Mouse (Mus musculus): Measurements from ENCODE around the gene Ildr2.
A peak's percentile ranks its signal among the peaks of the same experiment; 100 is the strongest.

DNA sequence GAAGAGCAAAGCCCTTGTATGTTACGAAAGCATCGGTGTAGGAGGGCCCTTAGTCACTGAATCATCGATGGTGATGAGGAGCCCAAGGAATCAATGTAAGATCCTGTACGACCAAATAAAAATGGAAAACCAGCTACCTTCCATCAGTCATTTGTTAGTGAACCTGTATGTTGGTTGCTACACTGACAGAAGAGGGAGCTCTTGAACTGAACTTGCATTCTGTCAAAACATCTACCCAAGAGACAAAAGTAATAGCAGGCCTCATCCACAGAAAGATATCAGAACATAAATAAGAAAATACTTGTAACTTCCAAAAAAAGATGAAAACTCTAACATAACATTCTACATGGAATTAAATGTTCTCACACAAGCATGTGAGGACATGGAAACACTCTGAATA lies 39.8 kb upstream of the Ildr2 start:
- TF ChIP-seq CTCF (conservative IDR thresholded peaks at IDR 0.05 in 1 of 2, IDR thresholded peaks at IDR 0.05 in 1 of 2; ENCODE audit: low read depth in 2 of 2, low read length in 2 of 2) (peak in 1 of 2 experiments; percentile 70; a peak in 2 of 4 replicates), RCOR1 (conservative IDR thresholded peaks at IDR 0.05; ENCODE audit: low read depth, low read length) (no peak), UBTF (IDR thresholded peaks at IDR 0.05; ENCODE audit: low read depth, low read length) (no peak), CHD2 (IDR thresholded peaks at IDR 0.05; ENCODE audit: low read length) (no peak), POLR2A (IDR thresholded peaks at IDR 0.05; ENCODE audit: low read depth, low read length) (no peak), POLR2AphosphoS2 (IDR thresholded peaks at IDR 0.05; ENCODE audit: low read depth, low read length) (no peak), EP300 (IDR thresholded peaks at IDR 0.05; ENCODE audit: low read length) (no peak), MEF2A (IDR thresholded peaks at IDR 0.05; ENCODE audit: borderline replicate concordance, low read depth, low read length) (no peak), GABPA (IDR thresholded peaks at IDR 0.05; ENCODE audit: insufficient replicate concordance, low read depth, low read length) (no peak), HCFC1 (IDR thresholded peaks at IDR 0.05; ENCODE audit: low read depth, low read length) (no peak), PAX5 (IDR thresholded peaks at IDR 0.05; ENCODE audit: low read length) (no peak), ZMIZ1 (IDR thresholded peaks at IDR 0.05; ENCODE audit: low read depth, low read length) (no peak), JUN (IDR thresholded peaks at IDR 0.05; ENCODE audit: insufficient read depth, low read depth, low read length) (no peak), ELF1 (IDR thresholded peaks at IDR 0.05; ENCODE audit: low read depth, low read length) (no peak)

Data from CH12.LX (cell line).